Mouse (Mus musculus) brain, embryonic 14.5 days (tissue): ENCODE data around the gene Ncoa5.

Source experiments
- CTCF ChIP-seq: fragments of 200-500 bp; IDR thresholded peaks from 2 replicates; pipeline ENCODE4 v1.5.1; 2012; ENCODE audit warnings: inconsistent platforms, mild to moderate bottlenecking, moderate library complexity, borderline replicate concordance; ENCODE audit not compliant: insufficient read depth, insufficient read length; ENCODE audit errors: extremely low read depth
- POLR2A ChIP-seq: fragments of 200-500 bp; IDR thresholded peaks from 2 replicates; pipeline ENCODE4 v1.6.1; 2012; ENCODE audit warnings: mild to moderate bottlenecking, inconsistent platforms, borderline replicate concordance; ENCODE audit not compliant: poor library complexity, insufficient read depth, insufficient read length, severe bottlenecking; ENCODE audit errors: extremely low read depth

GRCm38 (mm10) chr2:165020490-165020889 lies 14.2 kb downstream of the Ncoa5 start:
- no peak for TF ChIP-seq CTCF
- TF ChIP-seq POLR2A: no peak
